Mouse (Mus musculus) ES-Bruce4 (cell line): ENCODE results near the gene Lpin2. TPM values are rescaled to one million over a fixed set of nuclear protein-coding genes. Genes with fewer than 3 reads are reported as not detected.

Experiments used
- H3K27ac ChIP-seq: 2 replicates; pipeline ENCODE4 v1.5.1; 2012; ENCODE audit warnings: low read length, inconsistent platforms; ENCODE audit not compliant: insufficient read depth
- H3K27me3 ChIP-seq: 2 replicates; pipeline ENCODE4 v1.6.1; 2012; ENCODE audit warnings: mild to moderate bottlenecking, low read length, inconsistent platforms; ENCODE audit not compliant: control insufficient read depth, poor library complexity, insufficient read depth, severe bottlenecking
- H3K36me3 ChIP-seq: 2 replicates; pipeline ENCODE4 v1.6.1; 2012; ENCODE audit warnings: inconsistent platforms, mild to moderate bottlenecking, low read length, moderate library complexity; ENCODE audit not compliant: control insufficient read depth, poor library complexity, insufficient read depth, severe bottlenecking
- H3K4me1 ChIP-seq: one replicate; pipeline ENCODE4 v1.8.1; 2011; ENCODE audit warnings: low read length; ENCODE audit not compliant: control insufficient read depth, insufficient read depth
- H3K4me3 ChIP-seq: 2 replicates; pipeline ENCODE4 v1.5.1; 2011; ENCODE audit warnings: low read depth, mild to moderate bottlenecking, low read length
- H3K9ac ChIP-seq: 2 replicates; pipeline ENCODE4 v1.6.1; 2012; ENCODE audit warnings: low read depth, mild to moderate bottlenecking, inconsistent platforms; ENCODE audit not compliant: poor library complexity, severe bottlenecking
- H3K9me3 ChIP-seq: replicated peaks from 2 replicates; pipeline ENCODE4 v1.6.1; 2012; ENCODE audit warnings: mild to moderate bottlenecking, low read length, inconsistent platforms; ENCODE audit not compliant: control insufficient read depth, poor library complexity, insufficient read depth, severe bottlenecking
- CTCF ChIP-seq: IDR thresholded peaks from one replicate; pipeline ENCODE4 v1.8.1; 2011; ENCODE audit warnings: low read depth, low read length
- EP300 ChIP-seq: IDR thresholded peaks from 2 replicates; pipeline ENCODE4 v1.6.1; 2011; ENCODE audit warnings: low read depth, low read length; ENCODE audit not compliant: insufficient read depth
- POLR2A ChIP-seq: IDR thresholded peaks from one replicate; pipeline ENCODE4 v1.8.1; 2011; ENCODE audit warnings: low read length; ENCODE audit not compliant: insufficient read depth
- polyA plus RNA-seq: library from polyadenylated mRNA; stranded (reverse); fragments of >200 nt; gene quantifications from 2 replicates; pipeline ENCODE4 v1.2.4, GENCODE M21; 2011; ENCODE audit warnings: low read depth; ENCODE audit not compliant: missing spikeins, insufficient read depth, insufficient read length

The Lpin2 gene
- polyA plus RNA-seq, 1 experiment = 19.2 TPM

- H3K9me3 ChIP-seq = no peaks in the 10 kb centered on the region
- H3K4me3 ChIP-seq = no peak overlapping the region
- no peaks in the 10 kb centered on the region for H3K27me3 ChIP-seq
- H3K36me3 ChIP-seq = no peaks in the 10 kb centered on the region
- no peak for TF ChIP-seq POLR2A
- H3K27ac ChIP-seq = no peak overlapping the region
- no peak overlapping the region for H3K9ac ChIP-seq
- no peaks in the 10 kb centered on the region for H3K4me1 ChIP-seq
Observed at GRCm38 (mm10) chr17:71193485-71193884, 11.1 kb downstream of the Lpin2 start.

GRCm38 (mm10) chr17:71194906-71195632, 12.7 kb downstream of the Lpin2 start:
- no peaks in the 10 kb centered on the region for H3K9me3 ChIP-seq
- no peaks in the 10 kb centered on the region for H3K36me3 ChIP-seq
- TF ChIP-seq EP300 (no peak), POLR2A (no peak), CTCF (no peak)
- H3K4me1 ChIP-seq = no peaks in the 10 kb centered on the region
- no peak overlapping the region for H3K9ac ChIP-seq
- H3K27ac ChIP-seq = no peak overlapping the region
- H3K27me3 ChIP-seq = no peaks in the 10 kb centered on the region
- H3K4me3 ChIP-seq = no peak overlapping the region

GRCm38 (mm10) chr17:71195633-71196391, 13.5 kb downstream of the Lpin2 start:
- Histone ChIP-seq H3K27ac (no peak overlapping the region), H3K36me3 (no peaks in the 10 kb centered on the region), H3K4me1 (no peaks in the 10 kb centered on the region), H3K9ac (no peak overlapping the region), H3K9me3 (no peaks in the 10 kb centered on the region), H3K4me3 (no peak overlapping the region), H3K27me3 (no peaks in the 10 kb centered on the region)
- TF ChIP-seq CTCF = no peak
- no peak for TF ChIP-seq POLR2A
- TF ChIP-seq EP300 = no peak

- H3K4me1 ChIP-seq = no peaks in the 10 kb centered on the region
- no peak overlapping the region for H3K4me3 ChIP-seq
- no peak overlapping the region for H3K9ac ChIP-seq
- no peaks in the 10 kb centered on the region for H3K9me3 ChIP-seq
- TF ChIP-seq POLR2A = no peak
- TF ChIP-seq EP300 = no peak
- no peak for TF ChIP-seq CTCF
- no peaks in the 10 kb centered on the region for H3K36me3 ChIP-seq
- H3K27me3 ChIP-seq = no peaks in the 10 kb centered on the region
- H3K27ac ChIP-seq = no peak overlapping the region
Observed at GRCm38 (mm10) chr17:71196415-71196814, 14.1 kb downstream of the Lpin2 start.

- no peak overlapping the region for H3K9ac ChIP-seq
- TF ChIP-seq POLR2A = no peak
- no peak for TF ChIP-seq CTCF
- TF ChIP-seq EP300 = no peak
- H3K27ac ChIP-seq = no peak overlapping the region
- no peak overlapping the region for H3K4me3 ChIP-seq
- no peaks in the 10 kb centered on the region for H3K4me1 ChIP-seq
- H3K9me3 ChIP-seq = no peaks in the 10 kb centered on the region
- H3K36me3 ChIP-seq = no peaks in the 10 kb centered on the region
- no peaks in the 10 kb centered on the region for H3K27me3 ChIP-seq
Observed at GRCm38 (mm10) chr17:71199346-71199745, 17.0 kb downstream of the Lpin2 start.

- Histone ChIP-seq H3K9me3 (no peaks in the 10 kb centered on the region), H3K27ac (no peak overlapping the region), H3K9ac (no peak overlapping the region), H3K27me3 (no peaks in the 10 kb centered on the region), H3K4me1 (no peaks in the 10 kb centered on the region), H3K36me3 (no peaks in the 10 kb centered on the region), H3K4me3 (no peak overlapping the region)
- no peak for TF ChIP-seq POLR2A
- TF ChIP-seq EP300 = no peak
- no peak for TF ChIP-seq CTCF
Observed at GRCm38 (mm10) chr17:71202136-71202535, 19.8 kb downstream of the Lpin2 start.
